Comparison of ENCODE assay signal across 8 mouse cellular contexts in genomic region chr8:71371236-71371848, GRCm38 (mm10). TPM values are rescaled to one million over a fixed set of nuclear protein-coding genes. Genes with fewer than 3 reads are reported as not detected.
A peak's percentile ranks its signal among the peaks of the same experiment; 100 is the strongest.
DNase-seq lines count a peak whose midpoint lies in the region; ATAC-seq and TF ChIP-seq lines count a peak whose summit lies in the region.

Gene Ocel1, plus strand, starts transcription at chr8:71371298.

- H3K9ac ChIP-seq in MEL (ENCODE audit: control insufficient read depth, low read depth, low read length, poor library complexity, severe bottlenecking): peak within 1 kb of the TSS; percentile 78
- peak within 1 kb of the TSS; percentile 78 for H3K9ac ChIP-seq in lung, embryonic 16.5 days (ENCODE audit: low read length)

- peaks cover 6% of the 10 kb centered on the region; the same call in 1 of the 2 replicates for H3K79me2 ChIP-seq in MEL (ENCODE audit: control insufficient read depth, insufficient read depth, low read length, poor library complexity)

- H3K4me3 ChIP-seq in MEL (ENCODE audit: control insufficient read depth in 1 of 2, insufficient read depth in 1 of 2, low read depth in 2 of 2, low read length in 2 of 2): peak within 1 kb of the TSS; percentile 36 to 65
- peak within 1 kb of the TSS; percentile 98 for H3K4me3 ChIP-seq in cerebellum, adult 2 months (replicated peaks; ENCODE audit: insufficient read depth, low read depth, low read length)
- H3K4me3 ChIP-seq in lung, embryonic 16.5 days (ENCODE audit: low read length): peak within 1 kb of the TSS; percentile 81

- peaks cover 0 to 11% of the 10 kb centered on the region in 2 experiments; a peak in 2 of 4 replicates for H3K4me1 ChIP-seq in MEL (ENCODE audit: control insufficient read depth in 1 of 2, insufficient read depth in 2 of 2, low read length in 2 of 2)
- peaks cover 13% of the 10 kb centered on the region for H3K4me1 ChIP-seq in cerebellum, adult 2 months (ENCODE audit: control insufficient read depth, insufficient read depth, low read length)
- H3K4me1 ChIP-seq in lung, embryonic 16.5 days (replicated peaks; ENCODE audit: control insufficient read depth, insufficient read depth, low read length): peaks cover 23% of the 10 kb centered on the region

- TF ChIP-seq CTCF in MEL (IDR thresholded peaks at IDR 0.05 in 2 of 3, conservative IDR thresholded peaks at IDR 0.05 in 1 of 3; ENCODE audit: control insufficient read depth in 1 of 3, insufficient read depth in 1 of 3, low read depth in 2 of 3, low read length in 3 of 3, poor library complexity in 1 of 3, severe bottlenecking in 1 of 3): peak; percentile 69 to 99 (median 79)
- TF ChIP-seq CTCF in cerebellum, adult 2 months (IDR thresholded peaks at IDR 0.05; ENCODE audit: borderline replicate concordance, insufficient read depth, low read depth, low read length): peak; percentile 68

- H3K27me3 ChIP-seq in MEL (ENCODE audit: control insufficient read depth in 1 of 2, insufficient read depth in 2 of 2, low read length in 2 of 2): no peaks in the 10 kb centered on the region
- no peaks in the 10 kb centered on the region for H3K27me3 ChIP-seq in cerebellum, adult 2 months (ENCODE audit: control insufficient read depth, insufficient read depth, low read length)
- no peaks in the 10 kb centered on the region for H3K27me3 ChIP-seq in lung, embryonic 16.5 days (ENCODE audit: control insufficient read depth, insufficient read depth, low read depth, low read length)

- TF ChIP-seq RAD21 in MEL (IDR thresholded peaks at IDR 0.05; ENCODE audit: low read depth, low read length): no peak

- peak within 1 kb of the TSS; percentile 51 for H3K4me2 ChIP-seq in lung, embryonic 16.5 days (ENCODE audit: low read depth, low read length)

- TF ChIP-seq EP300 in MEL (IDR thresholded peaks at IDR 0.05; ENCODE audit: low read depth in 1 of 2, low read length in 2 of 2): no peak

- ATAC-seq in hematopoietic stem cell, adult 5-6 weeks (replicated peaks in 1 of 2; ENCODE audit: insufficient read depth in 1 of 2, low FRiP score in 2 of 2, low TSS enrichment in 1 of 2, low read depth in 1 of 2, poor library complexity in 2 of 2, severe bottlenecking in 2 of 2): peak; percentile 65 to 75
- peak; percentile 90 for ATAC-seq in lung, embryonic 16.5 days (ENCODE audit: low read depth)

- 1% methylated on average over 68 of the region's 68 CpGs for WGBS in cerebellum, adult 2 months
- WGBS in lung, embryonic 16.5 days: under 1% methylated on average over 67 of the region's 68 CpGs

- peak; percentile 98 for DNase-seq in MEL (ENCODE audit: low read depth, low spot score)
- peak; percentile 96 to 98 for DNase-seq in cerebellum, adult 2 months
- peak; percentile 99 for DNase-seq in forelimb bud, embryonic 11.5 days (ENCODE audit: low read depth, low spot score)
- DNase-seq in layer of hippocampus, adult 9-10 months (ENCODE audit: low spot score): peak; percentile 89
- peak; percentile 86 for DNase-seq in ovary, postnatal 10 days (ENCODE audit: low spot score)
- DNase-seq in thymus, postnatal 10 days (ENCODE audit: low spot score in 2 of 2): peak; percentile 96 to 97

- TF ChIP-seq POLR2A in MEL (IDR thresholded peaks at IDR 0.05; ENCODE audit: control insufficient read depth in 1 of 2, insufficient read depth in 1 of 2, low read depth in 1 of 2, low read length in 2 of 2, poor library complexity in 1 of 2): peak; percentile 76 to 83
- peak; percentile 72; the same call in 1 of the 2 replicates for TF ChIP-seq POLR2A in cerebellum, adult 2 months (IDR thresholded peaks at IDR 0.05; ENCODE audit: borderline replicate concordance, insufficient read depth, low read length)

- peak within 1 kb of the TSS; percentile 92 for H3K27ac ChIP-seq in MEL (ENCODE audit: control insufficient read depth, low read depth, low read length)
- H3K27ac ChIP-seq in cerebellum, adult 2 months (ENCODE audit: insufficient read depth, low read length): peak within 1 kb of the TSS; percentile 99
- H3K27ac ChIP-seq in lung, embryonic 16.5 days (ENCODE audit: low read length): peak within 1 kb of the TSS; percentile 75

- H3K9me3 ChIP-seq in MEL (replicated peaks; ENCODE audit: insufficient read depth, low read length): no peaks in the 10 kb centered on the region
- no peaks in the 10 kb centered on the region for H3K9me3 ChIP-seq in lung, embryonic 16.5 days (ENCODE audit: control insufficient read depth, low read length)

- H3K36me3 ChIP-seq in MEL (ENCODE audit: control insufficient read depth in 1 of 2, insufficient read depth in 2 of 2, low read length in 2 of 2): peaks cover 0 to 9% of the 10 kb centered on the region in 2 experiments; a peak in 1 of 4 replicates
- peaks cover 32% of the 10 kb centered on the region for H3K36me3 ChIP-seq in lung, embryonic 16.5 days (ENCODE audit: control insufficient read depth, insufficient read depth, low read length)

TF ChIP-seq in MEL, 35 proteins besides CTCF, POLR2A, EP300 and RAD21:
- TF ChIP-seq JUND (IDR thresholded peaks at IDR 0.05; ENCODE audit: low read depth, low read length) (no peak), ETS1 (IDR thresholded peaks at IDR 0.05; ENCODE audit: low read depth, low read length) (peak; percentile 50; the same call in 1 of the 2 replicates), MAZ (IDR thresholded peaks at IDR 0.05; ENCODE audit: low read depth, low read length) (peak; percentile 63; the same call in 1 of the 2 replicates), UBTF (IDR thresholded peaks at IDR 0.05; ENCODE audit: borderline replicate concordance, insufficient read depth, low read depth, low read length) (no peak), MAX (IDR thresholded peaks at IDR 0.05; ENCODE audit: low read length) (peak; percentile 57; the same call in 1 of the 2 replicates), ZMIZ1 (IDR thresholded peaks at IDR 0.05; ENCODE audit: low read depth, low read length) (peak; percentile 72), USF2 (IDR thresholded peaks at IDR 0.05; ENCODE audit: borderline replicate concordance in 1 of 2, insufficient read depth in 1 of 2, low read depth in 1 of 2, low read length in 2 of 2) (no peak), SIN3A (IDR thresholded peaks at IDR 0.05; ENCODE audit: low read length) (peak; percentile 65), CHD2 (IDR thresholded peaks at IDR 0.05; ENCODE audit: low read length) (no peak), USF1 (IDR thresholded peaks at IDR 0.05; ENCODE audit: low read depth, low read length) (peak; percentile 44), NRF1 (IDR thresholded peaks at IDR 0.05; ENCODE audit: insufficient read depth, low read depth, low read length, poor library complexity, severe bottlenecking) (peak; percentile 62), HCFC1 (IDR thresholded peaks at IDR 0.05; ENCODE audit: low read depth, low read length) (peak; percentile 81), POLR2AphosphoS5 (IDR thresholded peaks at IDR 0.05; ENCODE audit: borderline replicate concordance, low read depth, low read length) (no peak), MAFK (IDR thresholded peaks at IDR 0.05; ENCODE audit: borderline replicate concordance, low read depth, low read length) (no peak), MYB (IDR thresholded peaks at IDR 0.05; ENCODE audit: low read depth, low read length) (no peak), MXI1 (IDR thresholded peaks at IDR 0.05; ENCODE audit: low read depth, low read length) (peak; percentile 94), ZC3H11A (IDR thresholded peaks at IDR 0.05; ENCODE audit: low read depth, low read length) (no peak), RCOR1 (IDR thresholded peaks at IDR 0.05; ENCODE audit: low read depth, low read length) (no peak), E2F4 (IDR thresholded peaks at IDR 0.05; ENCODE audit: borderline replicate concordance, low read depth, low read length) (no peak), ELF1 (IDR thresholded peaks at IDR 0.05; ENCODE audit: low read depth, low read length) (peak; percentile 98), TBP (IDR thresholded peaks at IDR 0.05; ENCODE audit: low read depth, low read length) (0 out of 2 replicates have a peak, but pooled peaks have one; percentile 23), NELFE (IDR thresholded peaks at IDR 0.05; ENCODE audit: low read depth, low read length) (peak; percentile 84), TCF12 (IDR thresholded peaks at IDR 0.05; ENCODE audit: low read depth, low read length) (peak; percentile 66)

RNA-seq across cellular contexts. Expression of gene Ocel1, which starts in this region (rescaled TPM):
- total RNA-seq in MEL (2012; rRNA removed): 14.1 and 18.3 TPM in 2 replicates
- polyA plus RNA-seq in MEL (2012; ENCODE audit: insufficient read depth in 1 of 2, insufficient read length in 2 of 2, low read depth in 1 of 2, low replicate concordance in 2 of 2, missing spikeins in 1 of 2): 10 to 100 TPM in 1 of 2 experiments, not detected in 1; 16.2 TPM
- 7.3 and 8.0 TPM in 2 replicates for polyA plus RNA-seq in cerebellum, adult 2 months (2012; rRNA removed)
- total RNA-seq in hematopoietic stem cell, adult 5-6 weeks (2017): 14.6 and 16.5 TPM in 2 replicates
- polyA plus RNA-seq in lung, embryonic 16.5 days (2015; fragmentation: Nextera tagmentation; extraction: Ambion mirVana): 5.9 and 6.3 TPM in 2 replicates

Comparison
In these comparisons a context has a peak if more than half of its experiments do, and no peak if none do; other contexts are left out.
1. Peak in every context shown above with its lines: DNase-seq, ATAC-seq, H3K4me3 ChIP-seq and H3K27ac ChIP-seq.